Mouse (Mus musculus) intestine, embryonic 14.5 days (tissue): Measurements from ENCODE around the gene Btbd35f6. TPM values are rescaled to one million over a fixed set of nuclear protein-coding genes. Genes with fewer than 3 reads are reported as not detected.
"Not testable (repeated sequence)": the region's sequence is repeated elsewhere in the genome, so short reads cannot be mapped to it uniquely, and the experiment has no call there.

Experiments used
- ATAC-seq: fragments of 200-750 bp; cut with Nextera tagmentation; replicated peaks from 2 replicates; pipeline ENCODE4 v1.8.0; 2017; ENCODE audit warnings: low read depth, moderate number of reproducible peaks, moderate TSS enrichment, moderate library complexity; ENCODE audit not compliant: low FRiP score, low TSS enrichment
- DNase-seq: peaks from one replicate; pipeline ENCODE4 v3.0.0-alpha.2; 2018; ENCODE audit warnings: low spot score
- H3K27ac ChIP-seq: fragments of 300-500 bp; sonication (generic); 2 replicates; pipeline ENCODE4 v1.5.1; 2014; ENCODE audit warnings: low read depth, mild to moderate bottlenecking, control low read depth
- H3K27me3 ChIP-seq: fragments of 300-500 bp; sonication (generic); replicated peaks from 2 replicates; pipeline ENCODE4 v1.6.1; 2014; ENCODE audit warnings: low read length, control low read depth; ENCODE audit not compliant: control insufficient read depth, insufficient read depth
- H3K36me3 ChIP-seq: fragments of 300-500 bp; sonication (generic); 2 replicates; pipeline ENCODE4 v1.6.1; 2014; ENCODE audit warnings: low read length, control low read depth; ENCODE audit not compliant: control insufficient read depth, insufficient read depth
- H3K4me1 ChIP-seq: fragments of 300-500 bp; sonication (generic); replicated peaks from 2 replicates; pipeline ENCODE4 v1.6.1; 2014; ENCODE audit warnings: low read length, control low read depth, mixed read lengths; ENCODE audit not compliant: control insufficient read depth, insufficient read depth
- H3K4me2 ChIP-seq: fragments of 300-500 bp; sonication (generic); 2 replicates; pipeline ENCODE4 v1.6.1; 2014; ENCODE audit warnings: low read length
- H3K4me3 ChIP-seq: fragments of 300-500 bp; sonication (generic); 2 replicates; pipeline ENCODE4 v1.5.1; 2014; ENCODE audit warnings: low read depth, low read length, control low read depth, mixed read lengths
- H3K9ac ChIP-seq: fragments of 300-500 bp; sonication (generic); 2 replicates; pipeline ENCODE4 v1.6.1; 2014; ENCODE audit warnings: mild to moderate bottlenecking, low read length
- H3K9me3 ChIP-seq: fragments of 300-500 bp; sonication (generic); 2 replicates; pipeline ENCODE4 v1.6.1; 2016; ENCODE audit warnings: low read length, control low read depth; ENCODE audit not compliant: control insufficient read depth
- WGBS: fragments of 180-500 bp; shearing (Covaris S2); extraction: QIAGEN DNeasy Blood & Tissue Kit; methylation state at CpG from one replicate; pipeline ENCODE4 v1.1.7; 2014; 5-methylcytosine and 5-hydroxymethylcytosine counted together
- polyA plus RNA-seq: library from polyadenylated mRNA; unstranded; fragments of >200 nt; fragmentation: Nextera tagmentation; extraction: Ambion mirVana; gene quantifications from 2 replicates; pipeline ENCODE4 v1.2.1, GENCODE M21; 2014

Gene Btbd35f6
- polyA plus RNA-seq: not detected in 2 replicates

GRCm38 (mm10) chrX:33956440-33956839 is at the start of gene Btbd35f6:
TSS of gene Btbd35f6 (minus strand) at chrX:33956540.
- not testable (repeated sequence) for H3K4me2 ChIP-seq, H3K27me3 ChIP-seq, H3K36me3 ChIP-seq, DNase-seq, H3K27ac ChIP-seq, H3K9ac ChIP-seq, H3K9me3 ChIP-seq, H3K4me1 ChIP-seq, H3K4me3 ChIP-seq, ATAC-seq
- WGBS: no CpG with 5 or more reads among the region's 4 CpGs

- not testable (repeated sequence) for H3K4me3 ChIP-seq, DNase-seq, H3K36me3 ChIP-seq, ATAC-seq, H3K27me3 ChIP-seq, H3K4me2 ChIP-seq, H3K4me1 ChIP-seq, H3K9me3 ChIP-seq, H3K9ac ChIP-seq, H3K27ac ChIP-seq
Observed at GRCm38 (mm10) chrX:33986716-33987115, 30.4 kb upstream of the Btbd35f6 start, which contains the start of gene Gm21870. TSS of gene Gm21870 (minus strand) at chrX:33986816.

GRCm38 (mm10) chrX:33930216-33930615 is 26.1 kb downstream of the Btbd35f6 start:
- not testable (repeated sequence) for DNase-seq, H3K4me1 ChIP-seq, H3K9me3 ChIP-seq, ATAC-seq, H3K4me3 ChIP-seq, H3K36me3 ChIP-seq, H3K27ac ChIP-seq, H3K9ac ChIP-seq, H3K27me3 ChIP-seq, H3K4me2 ChIP-seq
- WGBS: no CpG with 5 or more reads among the region's 1 CpGs

DNA sequence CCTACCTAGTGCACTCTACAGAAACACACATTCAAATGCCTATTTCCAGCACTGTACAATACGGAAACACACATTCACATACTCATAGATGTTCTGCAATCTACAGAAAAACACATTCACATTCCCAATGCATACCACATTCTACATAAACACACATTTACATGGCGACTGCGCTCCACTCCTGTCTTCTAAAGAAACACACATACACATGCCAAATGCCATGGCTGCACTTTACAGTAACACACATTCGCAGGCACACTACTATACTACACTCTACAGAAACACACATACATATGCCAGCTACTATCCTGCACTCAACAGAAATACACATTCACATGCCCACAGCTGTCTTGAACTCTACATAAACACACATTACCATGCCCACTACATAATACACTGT is 28.1 kb downstream of the Btbd35f6 start:
- not testable (repeated sequence) for H3K4me3 ChIP-seq, H3K27me3 ChIP-seq, ATAC-seq, H3K36me3 ChIP-seq, DNase-seq, H3K27ac ChIP-seq, H3K4me2 ChIP-seq, H3K9me3 ChIP-seq, H3K4me1 ChIP-seq, H3K9ac ChIP-seq
- WGBS: 82% methylated on average over 4 of the region's 4 CpGs

DNA sequence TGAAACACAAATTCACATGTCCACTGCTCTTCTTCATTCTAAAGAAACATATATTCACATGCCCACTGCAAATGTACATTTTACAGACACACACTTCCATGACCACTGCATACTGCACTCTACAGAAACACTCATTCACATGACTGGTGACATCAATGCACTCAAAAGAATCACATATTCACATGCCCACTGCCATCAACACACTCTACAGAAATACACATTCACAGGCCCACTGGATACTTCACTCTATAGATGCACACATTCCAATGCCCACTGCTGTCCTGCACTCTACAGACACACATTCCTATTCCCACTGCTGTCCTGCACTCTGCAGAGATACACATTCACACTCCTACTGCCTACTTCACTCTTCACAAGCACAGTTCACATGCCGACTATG is 30.0 kb downstream of the Btbd35f6 start:
- not testable (repeated sequence) for H3K4me2 ChIP-seq, ATAC-seq, H3K4me3 ChIP-seq, H3K36me3 ChIP-seq, H3K4me1 ChIP-seq, H3K9me3 ChIP-seq, H3K27ac ChIP-seq, H3K9ac ChIP-seq, DNase-seq, H3K27me3 ChIP-seq
- WGBS: no CpG with 5 or more reads among the region's 1 CpGs

- not testable (repeated sequence) for ATAC-seq
Observed at GRCm38 (mm10) chrX:33925420-33925819, 30.9 kb downstream of the Btbd35f6 start.

More at GRCm38 (mm10) chrX:33925420-33925819, 30.9 kb downstream of the Btbd35f6 start:
- not testable (repeated sequence) for H3K27ac ChIP-seq, H3K4me1 ChIP-seq, H3K9me3 ChIP-seq, H3K9ac ChIP-seq, DNase-seq, H3K4me2 ChIP-seq, H3K36me3 ChIP-seq, H3K4me3 ChIP-seq, H3K27me3 ChIP-seq
- 85% methylated on average over 2 of the region's 2 CpGs for WGBS

Other genes with a start within 250 kb of the Btbd35f6 start
- not detected in 2 replicates for gene Gm21870, start 30.3 kb upstream of the Btbd35f6 start, polyA plus RNA-seq
- not detected in 2 replicates for gene Btbd35f9, start 205.0 kb upstream of the Btbd35f6 start, polyA plus RNA-seq